Mouse (Mus musculus) liver, postnatal 0 days (tissue): ENCODE measurements at regions not wholly inside any gene's neighbourhood (a gene's known extent, or its start where the extent isn't known, plus 50 kb on each side); places are given as distances from the start of the nearest gene placed in this dataset.

Experiments used
- CTCF ChIP-seq: sonication (generic); IDR thresholded peaks from 2 replicates; pipeline ENCODE4 v1.5.1; 2016; ENCODE audit warnings: antibody characterized with exemption, low read depth
- EP300 ChIP-seq: IDR thresholded peaks from 2 replicates; pipeline ENCODE4 v1.6.1; 2016; ENCODE audit warnings: antibody characterized with exemption, low read depth, mild to moderate bottlenecking

GRCm38 (mm10) chr2:47832493-47832892 is 981.4 kb upstream of the Acvr2a start:
- TF ChIP-seq CTCF, result no peak
- TF ChIP-seq EP300, result no peak
